Mouse (Mus musculus) heart, postnatal 0 days (tissue): ENCODE measurements around the gene Frem1. TPM values are rescaled to one million over a fixed set of nuclear protein-coding genes. Genes with fewer than 3 reads are reported as not detected.

Experiments used
- ATAC-seq: fragments of 200-750 bp; cut with Nextera tagmentation; 2 replicates; pipeline ENCODE4 v1.8.0; 2017; ENCODE audit warnings: low read depth, moderate number of reproducible peaks, moderate library complexity; ENCODE audit not compliant: insufficient read depth
- DNase-seq: peaks from one replicate; pipeline ENCODE4 v3.0.0-alpha.2; 2016; ENCODE audit warnings: low spot score
- H3K27ac ChIP-seq: fragments of 300-500 bp; sonication (generic); 2 replicates; pipeline ENCODE4 v1.5.1; 2014; ENCODE audit warnings: low read depth, mild to moderate bottlenecking
- H3K27me3 ChIP-seq: fragments of 300-500 bp; sonication (generic); 2 replicates; pipeline ENCODE4 v1.6.1; 2014; ENCODE audit warnings: low read length, mixed read lengths; ENCODE audit not compliant: control insufficient read depth, insufficient read depth
- H3K36me3 ChIP-seq: fragments of 300-500 bp; sonication (generic); replicated peaks from 2 replicates; pipeline ENCODE4 v1.6.1; 2014; ENCODE audit warnings: low read length, mixed read lengths; ENCODE audit not compliant: control insufficient read depth, insufficient read depth
- H3K4me1 ChIP-seq: fragments of 300-500 bp; sonication (generic); 2 replicates; pipeline ENCODE4 v1.6.1; 2014; ENCODE audit warnings: antibody characterized with exemption; ENCODE audit not compliant: control insufficient read depth, insufficient read depth
- H3K4me2 ChIP-seq: fragments of 300-500 bp; sonication (generic); 2 replicates; pipeline ENCODE4 v1.6.1; 2014; ENCODE audit warnings: low read depth, mild to moderate bottlenecking, low read length, moderate library complexity
- H3K4me3 ChIP-seq: fragments of 300-500 bp; sonication (generic); 2 replicates; pipeline ENCODE4 v1.5.1; 2014; ENCODE audit warnings: low read depth, low read length
- H3K9ac ChIP-seq: fragments of 300-500 bp; sonication (generic); replicated peaks from 2 replicates; pipeline ENCODE4 v1.6.1; 2014; ENCODE audit warnings: low read depth, low read length, mixed read lengths
- H3K9me3 ChIP-seq: fragments of 300-500 bp; sonication (generic); replicated peaks from 2 replicates; pipeline ENCODE4 v1.6.1; 2016; ENCODE audit warnings: low read length; ENCODE audit not compliant: control insufficient read depth
- CTCF ChIP-seq: IDR thresholded peaks from 2 replicates; pipeline ENCODE4 v1.5.1; 2016; ENCODE audit warnings: antibody characterized with exemption, control low read depth, low read depth
- EP300 ChIP-seq: IDR thresholded peaks from 2 replicates; pipeline ENCODE4 v1.6.1; 2016; ENCODE audit warnings: antibody characterized with exemption, low read depth
- WGBS: fragments of 180-500 bp; shearing (Covaris S2); extraction: QIAGEN DNeasy Blood & Tissue Kit; methylation state at CpG from one replicate; pipeline ENCODE4 v1.1.7; 2014; 5-methylcytosine and 5-hydroxymethylcytosine counted together
- polyA plus RNA-seq: library from polyadenylated mRNA; unstranded; fragments of >200 nt; fragmentation: Nextera tagmentation; extraction: Ambion mirVana; gene quantifications from 2 replicates; pipeline ENCODE4 v1.2.1, GENCODE M21; 2015
- total RNA-seq: library from RNA; depleted of rRNA; stranded (reverse); fragments of >200 nt; gene quantifications from 2 replicates; pipeline ENCODE4 v1.2.3, GENCODE M21; 2014; ENCODE audit warnings: low replicate concordance

Frem1 gene
- total and polyA plus RNA-seq, 2 experiments from 2014 or later, result 1.1 to 10.3 TPM

- DNase-seq (no peak), ATAC-seq (no peak)
- H3K9ac ChIP-seq, result no peak overlapping the region
- 0 out of 2 replicates have a peak, but pooled peaks cover 2% of the 10 kb centered on the region for H3K36me3 ChIP-seq
- no peak overlapping the region for H3K27ac ChIP-seq
- H3K4me1 ChIP-seq, result 0 out of 2 replicates have a peak, but pooled peaks cover 7% of the 10 kb centered on the region
- no peak overlapping the region for H3K4me2 ChIP-seq
- 82% methylated on average over 5 of the region's 5 CpGs for WGBS
- no peak overlapping the region for H3K4me3 ChIP-seq
- no peaks in the 10 kb centered on the region for H3K9me3 ChIP-seq
- TF ChIP-seq CTCF, result no peak
- no peak for TF ChIP-seq EP300
- no peaks in the 10 kb centered on the region for H3K27me3 ChIP-seq
Measured at GRCm38 (mm10) chr4:82916678-82917050, 135.5 kb downstream of the Frem1 start.

GRCm38 (mm10) chr4:82916003-82916677 is 136.0 kb downstream of the Frem1 start:
- WGBS, result 49% methylated on average over 14 of the region's 14 CpGs
- DNase-seq (peak; percentile 7), ATAC-seq (no peak)
- Histone ChIP-seq H3K4me2 (peak overlapping the region; percentile 47), H3K9me3 (no peaks in the 10 kb centered on the region), H3K27ac (no peak overlapping the region), H3K4me1 (0 out of 2 replicates have a peak, but pooled peaks cover 7% of the 10 kb centered on the region), H3K9ac (no peak overlapping the region), H3K27me3 (no peaks in the 10 kb centered on the region), H3K36me3 (0 out of 2 replicates have a peak, but pooled peaks cover 2% of the 10 kb centered on the region), H3K4me3 (peak overlapping the region; percentile 12; the same call in 1 of the 2 replicates)
- no peak for TF ChIP-seq EP300
- TF ChIP-seq CTCF, result no peak

GRCm38 (mm10) chr4:82915576-82915975 is 136.6 kb downstream of the Frem1 start:
- Histone ChIP-seq H3K27ac (no peak overlapping the region), H3K9me3 (no peaks in the 10 kb centered on the region), H3K27me3 (no peaks in the 10 kb centered on the region), H3K4me2 (peak overlapping the region; percentile 47), H3K4me1 (0 out of 2 replicates have a peak, but pooled peaks cover 7% of the 10 kb centered on the region), H3K36me3 (0 out of 2 replicates have a peak, but pooled peaks cover 2% of the 10 kb centered on the region), H3K9ac (no peak overlapping the region), H3K4me3 (peak overlapping the region; percentile 12)
- TF ChIP-seq CTCF (no peak), EP300 (no peak)
- DNase-seq (no peak), ATAC-seq (no peak)
- WGBS, result 39% methylated on average over 7 of the region's 7 CpGs

GRCm38 (mm10) chr4:82914601-82915143 is 137.5 kb downstream of the Frem1 start:
- Histone ChIP-seq H3K27me3 (no peaks in the 10 kb centered on the region), H3K4me1 (0 out of 2 replicates have a peak, but pooled peaks cover 7% of the 10 kb centered on the region), H3K9me3 (no peaks in the 10 kb centered on the region), H3K9ac (no peak overlapping the region), H3K4me2 (no peak overlapping the region), H3K27ac (no peak overlapping the region), H3K4me3 (no peak overlapping the region), H3K36me3 (0 out of 2 replicates have a peak, but pooled peaks cover 2% of the 10 kb centered on the region)
- ATAC-seq, result no peak
- no peak for DNase-seq
- TF ChIP-seq EP300 (no peak), CTCF (no peak)
- WGBS, result 82% methylated on average over 11 of the region's 11 CpGs

GRCm38 (mm10) chr4:82895227-82895626 is 156.9 kb downstream of the Frem1 start:
- DNase-seq, result no peak
- Histone ChIP-seq H3K4me3 (no peak overlapping the region), H3K4me2 (no peak overlapping the region), H3K27me3 (no peaks in the 10 kb centered on the region), H3K36me3 (no peaks in the 10 kb centered on the region), H3K4me1 (no peaks in the 10 kb centered on the region), H3K9me3 (no peaks in the 10 kb centered on the region), H3K27ac (no peak overlapping the region), H3K9ac (no peak overlapping the region)
- TF ChIP-seq CTCF (no peak), EP300 (no peak)
- no peak for ATAC-seq
- 85% methylated on average over 10 of the region's 10 CpGs for WGBS
